ENCODE assay signal across 8 mouse cellular contexts in genomic region chr11:120629341-120629730, GRCm38 (mm10). TPM values are rescaled to one million over a fixed set of nuclear protein-coding genes. Genes with fewer than 3 reads are reported as not detected.
DNase-seq lines count a peak whose midpoint lies in the region; ATAC-seq and TF ChIP-seq lines count a peak whose summit lies in the region.

No protein-coding gene starts in this region.

- H3K4me1 ChIP-seq in E14TG2a.4 (replicated peaks; ENCODE audit: low read depth, low read length) = peaks cover 82% of the 10 kb centered on the region
- peaks cover 42% of the 10 kb centered on the region for H3K4me1 ChIP-seq in forebrain, embryonic 13.5 days

- H3K27me3 ChIP-seq in E14TG2a.4 (ENCODE audit: insufficient read depth, low read length) = no peaks in the 10 kb centered on the region
- no peaks in the 10 kb centered on the region for H3K27me3 ChIP-seq in forebrain, embryonic 13.5 days

- H3K9ac ChIP-seq in forebrain, embryonic 13.5 days = no peak overlapping the region

- peaks cover 57% of the 10 kb centered on the region for H3K36me3 ChIP-seq in E14TG2a.4 (ENCODE audit: insufficient read depth, low read length)
- peaks cover 27% of the 10 kb centered on the region for H3K36me3 ChIP-seq in forebrain, embryonic 13.5 days (ENCODE audit: poor library complexity, severe bottlenecking)

- 72% methylated on average over 23 of the region's 23 CpGs for WGBS in forebrain, embryonic 13.5 days

- no peak overlapping the region for H3K27ac ChIP-seq in forebrain, embryonic 13.5 days

- H3K4me3 ChIP-seq in E14TG2a.4 (replicated peaks; ENCODE audit: low read length) = peak overlapping the region; percentile 95
- H3K4me3 ChIP-seq in forebrain, embryonic 13.5 days = no peak overlapping the region

- ATAC-seq in forebrain, embryonic 13.5 days = no peak
- ATAC-seq in monocyte, adult 5-6 weeks (replicated peaks; ENCODE audit: insufficient number of reproducible peaks, low FRiP score, low TSS enrichment, poor library complexity, severe bottlenecking) = peak; percentile 23

- peak overlapping the region; percentile 1; the same call in 1 of the 2 replicates for H3K4me2 ChIP-seq in forebrain, embryonic 13.5 days

- TF ChIP-seq CTCF in E14TG2a.4 (conservative IDR thresholded peaks at IDR 0.05; ENCODE audit: low read length) = no peak

- DNase-seq in cerebellum, adult 9-11 months = peak; percentile 51
- no peak for DNase-seq in cerebellum, adult 8-10 months
- DNase-seq in kidney, postnatal 25 days = peak; percentile 66 to 86
- DNase-seq in thymus, postnatal 4 days = peak; percentile 83
- DNase-seq in layer of hippocampus, postnatal 25 days (ENCODE audit: extremely low spot score in 1 of 2, low spot score in 1 of 2) = no peak

- no peaks in the 10 kb centered on the region for H3K9me3 ChIP-seq in E14TG2a.4 (ENCODE audit: low read length)
- H3K9me3 ChIP-seq in forebrain, embryonic 13.5 days (replicated peaks) = no peaks in the 10 kb centered on the region

RNA-seq across cellular contexts. Expression of gene Mafg, which starts 4.1 kb away (rescaled TPM):
- polyA plus RNA-seq in forebrain, embryonic 13.5 days (2015; fragmentation: Nextera tagmentation; extraction: Ambion mirVana) = 19.8 and 24.1 TPM in 2 replicates
- 28.8 to 34.0 TPM (median 33.8 TPM) in 3 replicates for total RNA-seq in monocyte, adult 5-6 weeks (2017)
- total RNA-seq in layer of hippocampus, postnatal 25 days (2021) = 10 to 100 TPM; 68.9 to 83.2 TPM

RNA-seq across cellular contexts. Expression of gene Sirt7, which starts 4.3 kb away (rescaled TPM):
- polyA plus RNA-seq in forebrain, embryonic 13.5 days (2015; fragmentation: Nextera tagmentation; extraction: Ambion mirVana) = 42.7 and 43.1 TPM in 2 replicates
- 131 to 192 TPM (median 132 TPM) in 3 replicates for total RNA-seq in monocyte, adult 5-6 weeks (2017)
- 10 to 100 TPM; 36.1 to 42.4 TPM for total RNA-seq in layer of hippocampus, postnatal 25 days (2021)

RNA-seq across cellular contexts. Expression of gene Pcyt2, which starts 11.6 kb away (rescaled TPM):
- 140 and 159 TPM in 2 replicates for polyA plus RNA-seq in forebrain, embryonic 13.5 days (2015; fragmentation: Nextera tagmentation; extraction: Ambion mirVana)
- total RNA-seq in monocyte, adult 5-6 weeks (2017) = 26.9 to 43.7 TPM (median 32.9 TPM) in 3 replicates
- 100 to 1,000 TPM; 133 to 162 TPM for total RNA-seq in layer of hippocampus, postnatal 25 days (2021)

RNA-seq across cellular contexts. Expression of gene Pycr1, which starts 14.2 kb away (rescaled TPM):
- polyA plus RNA-seq in forebrain, embryonic 13.5 days (2015; fragmentation: Nextera tagmentation; extraction: Ambion mirVana) = 23.9 and 25.5 TPM in 2 replicates
- total RNA-seq in monocyte, adult 5-6 weeks (2017) = 0.57 to 0.58 TPM in 2 of 3 replicates, not detected in the other
- total RNA-seq in layer of hippocampus, postnatal 25 days (2021) = 1 to 10 TPM; 4.3 to 4.9 TPM

RNA-seq across cellular contexts. Expression of gene Myadml2, which starts 18.6 kb away (rescaled TPM):
- 0.25 and 0.81 TPM in 2 replicates for polyA plus RNA-seq in forebrain, embryonic 13.5 days (2015; fragmentation: Nextera tagmentation; extraction: Ambion mirVana)
- total RNA-seq in monocyte, adult 5-6 weeks (2017) = not detected in 3 replicates
- total RNA-seq in layer of hippocampus, postnatal 25 days (2021) = 1 to 10 TPM; 2.5 to 3.5 TPM

Comparison
In these comparisons a context has a peak if more than half of its experiments do, and no peak if none do; other contexts are left out.
1. DNase-seq: peak in cerebellum, adult 9-11 months (single experiment), kidney, postnatal 25 days (2 of 2) and thymus, postnatal 4 days (single experiment); none in cerebellum, adult 8-10 months (single experiment) and layer of hippocampus, postnatal 25 days (0 of 2).